Mouse (Mus musculus) midbrain, embryonic 11.5 days (tissue): ENCODE measurements around the gene Ints7. TPM values are rescaled to one million over a fixed set of nuclear protein-coding genes. Genes with fewer than 3 reads are reported as not detected.

Source experiments
- ATAC-seq: fragments of 200-750 bp; cut with Nextera tagmentation; 2 replicates; pipeline ENCODE4 v1.8.0; 2017; ENCODE audit warnings: moderate TSS enrichment, moderate library complexity; ENCODE audit not compliant: low FRiP score
- DNase-seq: peaks from one replicate; pipeline ENCODE4 v3.0.0; 2015; ENCODE audit warnings: low spot score; ENCODE audit errors: missing footprints
- H3K27ac ChIP-seq: fragments of 300-500 bp; sonication (generic); 2 replicates; pipeline ENCODE4 v1.5.1; 2014; ENCODE audit warnings: low read depth, low read length
- H3K27me3 ChIP-seq: fragments of 300-500 bp; sonication (generic); 2 replicates; pipeline ENCODE4 v1.6.1; 2014; ENCODE audit warnings: mild to moderate bottlenecking, low read length, moderate library complexity, mixed read lengths; ENCODE audit not compliant: control insufficient read depth, insufficient read depth
- H3K36me3 ChIP-seq: fragments of 300-500 bp; sonication (generic); 2 replicates; pipeline ENCODE4 v1.6.1; 2014; ENCODE audit warnings: mild to moderate bottlenecking, low read length, moderate library complexity, mixed read lengths; ENCODE audit not compliant: control insufficient read depth, insufficient read depth
- H3K4me1 ChIP-seq: fragments of 300-500 bp; sonication (generic); 2 replicates; pipeline ENCODE4 v1.6.1; 2014; ENCODE audit warnings: low read length; ENCODE audit not compliant: control insufficient read depth, insufficient read depth
- H3K4me2 ChIP-seq: fragments of 300-500 bp; sonication (generic); 2 replicates; pipeline ENCODE4 v1.6.1; 2014; ENCODE audit warnings: mild to moderate bottlenecking, moderate library complexity
- H3K4me3 ChIP-seq: fragments of 300-500 bp; sonication (generic); 2 replicates; pipeline ENCODE4 v1.5.1; 2014; ENCODE audit warnings: low read depth, low read length
- H3K9ac ChIP-seq: fragments of 300-500 bp; sonication (generic); 2 replicates; pipeline ENCODE4 v1.6.1; 2014; ENCODE audit warnings: low read length
- H3K9me3 ChIP-seq: fragments of 300-500 bp; sonication (generic); 2 replicates; pipeline ENCODE4 v1.6.1; 2016; ENCODE audit warnings: low read length; ENCODE audit not compliant: control insufficient read depth
- WGBS: fragments of 180-500 bp; shearing (Covaris S2); extraction: QIAGEN DNeasy Blood & Tissue Kit; methylation state at CpG from one replicate; pipeline ENCODE4 v1.1.7; 2014; 5-methylcytosine and 5-hydroxymethylcytosine counted together
- polyA plus RNA-seq: library from polyadenylated mRNA; unstranded; fragments of >200 nt; fragmentation: Nextera tagmentation; extraction: Ambion mirVana; gene quantifications from 2 replicates; pipeline ENCODE4 v1.2.1, GENCODE M21; 2014

The Ints7 gene
- polyA plus RNA-seq, 1 experiment from 2014 or later, result 55.2 TPM

- H3K9me3 ChIP-seq, result no peaks in the 10 kb centered on the region
- no peaks in the 10 kb centered on the region for H3K27me3 ChIP-seq
- ATAC-seq, result no peak
- H3K4me1 ChIP-seq, result no peaks in the 10 kb centered on the region
- WGBS, result 97% methylated on average over 8 of the region's 8 CpGs
- DNase-seq, result no peak
- no peak overlapping the region for H3K27ac ChIP-seq
- no peak overlapping the region for H3K4me2 ChIP-seq
- H3K4me3 ChIP-seq, result no peak overlapping the region
- peaks cover 10% of the 10 kb centered on the region for H3K36me3 ChIP-seq
- H3K9ac ChIP-seq, result no peak overlapping the region
Measured at GRCm38 (mm10) chr1:191596076-191596475, 20.6 kb downstream of the Ints7 start.

DNA sequence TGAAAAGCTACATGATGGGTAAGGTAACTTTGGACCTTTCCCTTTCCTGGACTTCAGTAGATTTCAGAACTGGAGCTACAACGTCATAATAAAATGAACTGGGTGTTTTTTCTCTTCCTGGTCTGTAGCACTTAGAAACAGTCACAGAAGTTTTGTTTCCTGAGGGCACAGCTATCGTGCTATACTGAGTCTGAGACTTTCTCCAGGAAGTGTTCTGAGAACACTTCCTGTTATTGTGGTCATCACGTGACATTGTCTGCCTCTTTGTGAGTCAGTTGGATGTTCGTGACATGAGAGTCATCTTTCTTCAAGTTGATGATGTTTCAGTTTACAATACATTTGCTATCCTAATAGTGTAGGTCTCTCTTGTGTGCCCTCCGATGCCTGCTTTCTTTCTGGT, 23.8 kb downstream of the Ints7 start:
- Histone ChIP-seq H3K27ac (no peak overlapping the region), H3K9me3 (no peaks in the 10 kb centered on the region), H3K27me3 (no peaks in the 10 kb centered on the region), H3K36me3 (peaks cover 14% of the 10 kb centered on the region), H3K4me1 (no peaks in the 10 kb centered on the region), H3K9ac (no peak overlapping the region), H3K4me3 (no peak overlapping the region), H3K4me2 (no peak overlapping the region)
- no peak for ATAC-seq
- DNase-seq, result no peak
- 89% methylated on average over 5 of the region's 5 CpGs for WGBS

GRCm38 (mm10) chr1:191604690-191605089, 29.3 kb downstream of the Ints7 start:
- Histone ChIP-seq H3K4me1 (no peaks in the 10 kb centered on the region), H3K9me3 (no peaks in the 10 kb centered on the region), H3K9ac (no peak overlapping the region), H3K27ac (no peak overlapping the region), H3K4me2 (no peak overlapping the region), H3K27me3 (no peaks in the 10 kb centered on the region), H3K36me3 (peaks cover 20% of the 10 kb centered on the region), H3K4me3 (no peak overlapping the region)
- 79% methylated on average over 3 of the region's 3 CpGs for WGBS
- ATAC-seq (no peak), DNase-seq (no peak)

GRCm38 (mm10) chr1:191609051-191609450, 33.6 kb downstream of the Ints7 start:
- Histone ChIP-seq H3K27me3 (no peaks in the 10 kb centered on the region), H3K4me1 (no peaks in the 10 kb centered on the region), H3K9me3 (no peaks in the 10 kb centered on the region), H3K36me3 (peaks cover 28% of the 10 kb centered on the region), H3K4me3 (no peak overlapping the region), H3K4me2 (no peak overlapping the region), H3K27ac (no peak overlapping the region), H3K9ac (no peak overlapping the region)
- no peak for ATAC-seq
- WGBS, result 95% methylated on average over 6 of the region's 6 CpGs
- no peak for DNase-seq

- no peak for ATAC-seq
- 100% methylated on average over 1 of the region's 1 CpGs for WGBS
Measured at GRCm38 (mm10) chr1:191609578-191609977, 34.1 kb downstream of the Ints7 start.

DNA sequence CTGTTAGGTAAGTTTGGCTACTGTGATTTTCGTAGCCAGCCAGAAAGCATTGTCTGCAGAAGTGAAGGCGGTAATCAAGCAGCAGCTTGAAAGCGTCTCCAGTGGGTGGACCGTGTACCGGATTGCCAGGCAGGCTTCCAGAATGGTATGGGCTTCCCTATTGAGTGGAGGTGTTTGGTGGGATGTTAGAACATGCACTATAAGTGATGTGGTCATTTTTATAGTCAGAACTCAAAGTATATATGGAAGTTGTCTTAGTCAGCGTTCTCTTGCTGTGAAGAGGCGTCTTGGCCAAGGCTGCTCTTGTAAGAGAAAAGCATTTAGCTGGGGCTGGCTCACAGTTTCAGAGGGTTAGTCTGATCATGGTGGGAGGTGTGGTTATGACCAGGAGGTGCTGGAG, 34.9 kb downstream of the Ints7 start:
- 94% methylated on average over 7 of the region's 7 CpGs for whole genome bisulfite sequencing
- peaks cover 32% of the 10 kb centered on the region for H3K36me3 ChIP-seq

More at GRCm38 (mm10) chr1:191609578-191609977, 34.1 kb downstream of the Ints7 start:
- H3K36me3 ChIP-seq, result peaks cover 30% of the 10 kb centered on the region
- H3K9me3 ChIP-seq, result no peaks in the 10 kb centered on the region
- no peaks in the 10 kb centered on the region for H3K4me1 ChIP-seq
- no peak overlapping the region for H3K4me3 ChIP-seq
- no peak overlapping the region for H3K4me2 ChIP-seq
- H3K9ac ChIP-seq, result no peak overlapping the region
- H3K27me3 ChIP-seq, result no peaks in the 10 kb centered on the region
- DNase-seq, result no peak
- H3K27ac ChIP-seq, result no peak overlapping the region

GRCm38 (mm10) chr1:191611686-191612085, 36.2 kb downstream of the Ints7 start:
- H3K4me1 ChIP-seq, result no peaks in the 10 kb centered on the region
- H3K27me3 ChIP-seq, result no peaks in the 10 kb centered on the region
- peaks cover 31% of the 10 kb centered on the region for H3K36me3 ChIP-seq
- H3K4me3 ChIP-seq, result no peak overlapping the region
- DNase-seq, result no peak
- no peak overlapping the region for H3K4me2 ChIP-seq
- H3K9me3 ChIP-seq, result no peaks in the 10 kb centered on the region
- no peak overlapping the region for H3K9ac ChIP-seq
- ATAC-seq, result no peak
- 93% methylated on average over 9 of the region's 9 CpGs for WGBS
- no peak overlapping the region for H3K27ac ChIP-seq

More for the DNA sequence above, 34.9 kb downstream of the Ints7 start:
- no peaks in the 10 kb centered on the region for H3K27me3 ChIP-seq
- no peak overlapping the region for H3K4me2 ChIP-seq
- no peaks in the 10 kb centered on the region for H3K9me3 ChIP-seq
- H3K4me1 ChIP-seq, result no peaks in the 10 kb centered on the region
- H3K4me3 ChIP-seq, result no peak overlapping the region
- ATAC-seq, result no peak
- DNase-seq, result no peak
- H3K9ac ChIP-seq, result no peak overlapping the region
- no peak overlapping the region for H3K27ac ChIP-seq

DNA sequence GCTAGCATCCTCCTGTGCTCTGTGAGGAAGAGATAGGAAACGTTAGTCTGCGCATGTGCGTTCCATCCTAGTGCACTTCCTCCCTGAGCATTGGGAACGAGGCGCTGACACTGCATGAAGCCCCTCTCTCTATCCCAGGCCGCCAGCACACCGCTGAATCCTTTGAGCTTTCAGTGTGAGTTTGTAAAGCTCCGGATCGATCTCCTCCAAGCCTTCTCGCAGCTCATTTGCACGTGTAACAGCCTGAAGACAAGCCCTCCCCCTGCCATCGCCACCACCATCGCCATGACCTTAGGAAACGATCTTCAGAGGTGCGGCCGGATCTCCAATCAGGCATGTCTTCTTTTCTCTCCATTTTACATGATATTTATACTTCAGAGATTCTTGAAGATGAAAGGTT, 37.4 kb downstream of the Ints7 start:
- no peaks in the 10 kb centered on the region for H3K27me3 ChIP-seq
- H3K9ac ChIP-seq, result no peak overlapping the region
- DNase-seq, result no peak
- H3K36me3 ChIP-seq, result peaks cover 26% of the 10 kb centered on the region
- no peak overlapping the region for H3K4me3 ChIP-seq
- H3K4me2 ChIP-seq, result no peak overlapping the region
- ATAC-seq, result no peak
- H3K4me1 ChIP-seq, result no peaks in the 10 kb centered on the region
- WGBS, result 91% methylated on average over 16 of the region's 16 CpGs
- no peaks in the 10 kb centered on the region for H3K9me3 ChIP-seq
- H3K27ac ChIP-seq, result no peak overlapping the region

- Histone ChIP-seq H3K4me1 (no peaks in the 10 kb centered on the region), H3K27ac (no peak overlapping the region), H3K4me2 (no peak overlapping the region), H3K9ac (no peak overlapping the region), H3K9me3 (no peaks in the 10 kb centered on the region), H3K4me3 (no peak overlapping the region), H3K36me3 (peaks cover 29% of the 10 kb centered on the region), H3K27me3 (no peaks in the 10 kb centered on the region)
- no peak for ATAC-seq
- 74% methylated on average over 8 of the region's 8 CpGs for WGBS
- no peak for DNase-seq
Measured at GRCm38 (mm10) chr1:191616245-191616644, 40.8 kb downstream of the Ints7 start.

GRCm38 (mm10) chr1:191617589-191617988, 42.2 kb downstream of the Ints7 start:
- WGBS, result 92% methylated on average over 3 of the region's 3 CpGs
- Histone ChIP-seq H3K9me3 (no peaks in the 10 kb centered on the region), H3K36me3 (peaks cover 28% of the 10 kb centered on the region), H3K9ac (no peak overlapping the region), H3K4me1 (no peaks in the 10 kb centered on the region), H3K27ac (no peak overlapping the region), H3K4me3 (no peak overlapping the region), H3K27me3 (no peaks in the 10 kb centered on the region), H3K4me2 (no peak overlapping the region)
- ATAC-seq (no peak), DNase-seq (no peak)
